Mouse (Mus musculus): ENCODE results near the gene Stk4.

The Stk4 gene

GRCm38 (mm10) chr2:164070142-164070764 is at the start of gene Stk4:
Gene Stk4, plus strand, starts transcription at chr2:164070322.
- no peak for TF ChIP-seq GATA4 (IDR thresholded peaks at IDR 0.05; ENCODE audit: insufficient replicate concordance, low read length)

- no peak for TF ChIP-seq GATA4 (IDR thresholded peaks at IDR 0.05; ENCODE audit: insufficient replicate concordance, low read length)
Observed at GRCm38 (mm10) chr2:164022104-164022503, 48.0 kb upstream of the Stk4 start.

GRCm38 (mm10) chr2:164025150-164025549 is 45.0 kb upstream of the Stk4 start, which contains the start of gene Pabpc1l:
Gene Pabpc1l, plus strand, starts transcription at chr2:164025450.
- TF ChIP-seq GATA4 (IDR thresholded peaks at IDR 0.05; ENCODE audit: insufficient replicate concordance, low read length) = no peak

GRCm38 (mm10) chr2:164031147-164031546 is 39.0 kb upstream of the Stk4 start:
- TF ChIP-seq GATA4 (IDR thresholded peaks at IDR 0.05; ENCODE audit: insufficient replicate concordance, low read length) = no peak

- TF ChIP-seq GATA4 (IDR thresholded peaks at IDR 0.05; ENCODE audit: insufficient replicate concordance, low read length) = no peak
Observed at GRCm38 (mm10) chr2:164032973-164033372, 37.1 kb upstream of the Stk4 start.

- TF ChIP-seq GATA4 (IDR thresholded peaks at IDR 0.05; ENCODE audit: insufficient replicate concordance, low read length) = no peak
Observed at GRCm38 (mm10) chr2:164036520-164037019, 33.6 kb upstream of the Stk4 start.

GRCm38 (mm10) chr2:164038407-164039028 is 31.6 kb upstream of the Stk4 start:
- no peak for TF ChIP-seq GATA4 (IDR thresholded peaks at IDR 0.05; ENCODE audit: insufficient replicate concordance, low read length)

GRCm38 (mm10) chr2:164040949-164041348 is 29.2 kb upstream of the Stk4 start:
- TF ChIP-seq GATA4 (IDR thresholded peaks at IDR 0.05; ENCODE audit: insufficient replicate concordance, low read length) = no peak

- no peak for TF ChIP-seq GATA4 (IDR thresholded peaks at IDR 0.05; ENCODE audit: insufficient replicate concordance, low read length)
Observed at GRCm38 (mm10) chr2:164041523-164041922, 28.6 kb upstream of the Stk4 start.

- TF ChIP-seq GATA4 (IDR thresholded peaks at IDR 0.05; ENCODE audit: insufficient replicate concordance, low read length) = no peak
Observed at GRCm38 (mm10) chr2:164047197-164047690, 22.9 kb upstream of the Stk4 start.

- TF ChIP-seq GATA4 (IDR thresholded peaks at IDR 0.05; ENCODE audit: insufficient replicate concordance, low read length) = no peak
Observed at GRCm38 (mm10) chr2:164053767-164054166, 16.4 kb upstream of the Stk4 start.

GRCm38 (mm10) chr2:164054671-164055070 is 15.5 kb upstream of the Stk4 start:
- no peak for TF ChIP-seq GATA4 (IDR thresholded peaks at IDR 0.05; ENCODE audit: insufficient replicate concordance, low read length)

- TF ChIP-seq GATA4 (IDR thresholded peaks at IDR 0.05; ENCODE audit: insufficient replicate concordance, low read length) = no peak
Observed at GRCm38 (mm10) chr2:164059634-164060235, 10.4 kb upstream of the Stk4 start.

GRCm38 (mm10) chr2:164070765-164071436 is 779 bp downstream of the Stk4 start, which contains the start of gene Tomm34:
Gene Tomm34, minus strand, starts transcription at chr2:164071169.
- no peak for TF ChIP-seq GATA4 (IDR thresholded peaks at IDR 0.05; ENCODE audit: insufficient replicate concordance, low read length)

- no peak for TF ChIP-seq GATA4 (IDR thresholded peaks at IDR 0.05; ENCODE audit: insufficient replicate concordance, low read length)
Observed at GRCm38 (mm10) chr2:164072109-164072508, 2.0 kb downstream of the Stk4 start.
